Mouse (Mus musculus): ENCODE data around the gene Glp1r. TPM values are rescaled to one million over a fixed set of nuclear protein-coding genes. Genes with fewer than 3 reads are reported as not detected.
A peak's percentile ranks its signal among the peaks of the same experiment; 100 is the strongest.

Gene Glp1r
- polyA plus RNA-seq, 1 experiment, result 0.07 TPM

DNA sequence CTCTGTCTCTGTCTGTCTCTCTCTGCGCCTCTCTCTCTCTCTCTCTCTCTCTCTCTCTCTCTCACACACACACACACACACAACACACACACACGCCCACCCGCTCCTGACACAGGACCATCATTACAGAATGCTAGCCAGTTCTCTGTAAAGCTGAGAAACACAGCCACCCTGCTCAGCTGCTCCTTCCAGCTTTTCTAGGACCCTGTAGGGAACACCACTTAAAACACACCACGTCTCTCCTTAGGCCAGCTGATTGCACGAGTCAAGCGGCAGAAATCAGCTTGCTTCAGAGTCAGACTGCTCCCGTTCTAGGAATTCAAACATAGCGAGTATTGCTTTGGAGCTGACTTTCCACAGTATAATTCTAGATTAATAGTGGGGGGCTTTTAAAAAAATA lies 35.3 kb upstream of the Glp1r start:
- Histone ChIP-seq H3K4me1 (replicated peaks; ENCODE audit: control insufficient read depth, insufficient read depth, low read length) (no peaks in the 10 kb centered on the region), H3K27ac (ENCODE audit: control insufficient read depth, insufficient read depth, low read length) (no peak overlapping the region), H3K27me3 (ENCODE audit: control insufficient read depth, insufficient read depth, low read length) (no peaks in the 10 kb centered on the region), H3K4me3 (ENCODE audit: control insufficient read depth, insufficient read depth, low read length) (no peak overlapping the region), H3K36me3 (ENCODE audit: control insufficient read depth, insufficient read depth, low read length) (no peaks in the 10 kb centered on the region)
- no peak for DNase-seq
- WGBS, result 81% methylated on average over 8 of the region's 8 CpGs
- no peak for TF ChIP-seq CTCF (IDR thresholded peaks at IDR 0.05; ENCODE audit: borderline replicate concordance, control insufficient read depth, extremely low read depth, insufficient read depth, low read length, poor library complexity)
- no peak for TF ChIP-seq POLR2A (IDR thresholded peaks at IDR 0.05; ENCODE audit: control insufficient read depth, extremely low read depth, insufficient read depth, low read length, poor library complexity)

DNA sequence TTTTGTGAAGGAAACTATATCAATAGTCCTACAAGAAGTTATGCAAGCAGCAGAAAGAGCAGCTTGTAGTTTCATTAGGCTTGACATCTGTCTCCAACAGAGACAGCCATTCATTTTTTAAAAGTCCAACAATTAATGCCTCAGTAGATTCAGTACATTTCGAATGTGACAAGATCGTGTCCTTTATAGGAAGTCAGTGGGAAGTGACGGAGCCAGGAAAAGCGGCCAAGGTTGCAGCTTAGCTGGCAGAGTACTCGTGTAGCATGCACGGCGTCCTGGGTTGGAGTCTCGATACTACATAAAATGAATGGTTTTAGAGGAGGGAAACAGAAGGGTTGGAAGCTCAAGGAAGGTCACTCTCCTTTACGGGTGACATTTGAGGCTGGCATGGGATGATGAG lies 34.7 kb upstream of the Glp1r start:
- no peaks in the 10 kb centered on the region for H3K4me1 ChIP-seq (replicated peaks; ENCODE audit: control insufficient read depth, insufficient read depth, low read length)
- no peak overlapping the region for H3K4me3 ChIP-seq (ENCODE audit: control insufficient read depth, insufficient read depth, low read length)
- no peaks in the 10 kb centered on the region for H3K27me3 ChIP-seq (ENCODE audit: control insufficient read depth, insufficient read depth, low read length)
- WGBS, result 94% methylated on average over 9 of the region's 9 CpGs
- no peak overlapping the region for H3K27ac ChIP-seq (ENCODE audit: control insufficient read depth, insufficient read depth, low read length)
- no peak for TF ChIP-seq CTCF (IDR thresholded peaks at IDR 0.05; ENCODE audit: borderline replicate concordance, control insufficient read depth, extremely low read depth, insufficient read depth, low read length, poor library complexity)
- TF ChIP-seq POLR2A (IDR thresholded peaks at IDR 0.05; ENCODE audit: control insufficient read depth, extremely low read depth, insufficient read depth, low read length, poor library complexity), result no peak
- H3K36me3 ChIP-seq (ENCODE audit: control insufficient read depth, insufficient read depth, low read length), result no peaks in the 10 kb centered on the region
- DNase-seq, result no peak

DNA sequence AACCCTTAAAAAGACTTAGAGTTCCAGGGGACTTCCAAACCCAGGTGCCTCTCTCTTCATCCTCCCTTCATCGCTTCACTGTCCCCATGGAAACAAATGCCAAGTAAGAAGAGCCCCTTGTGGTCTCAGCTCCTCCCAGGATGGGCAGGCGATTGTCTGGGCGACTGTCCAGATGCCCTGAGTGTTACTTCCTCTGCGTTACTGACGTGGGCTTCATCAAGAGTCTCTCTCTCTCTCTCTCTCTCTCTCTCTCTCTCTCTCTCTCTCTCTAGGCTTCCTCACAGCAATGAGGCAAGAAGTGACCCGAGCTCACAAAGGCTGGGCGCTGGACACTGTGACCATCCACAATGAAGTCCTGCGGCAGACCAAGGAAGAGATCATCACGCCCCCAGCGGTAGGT lies 30.6 kb upstream of the Glp1r start:
- 67% methylated on average over 10 of the region's 10 CpGs for WGBS
- H3K36me3 ChIP-seq (ENCODE audit: control insufficient read depth, insufficient read depth, low read length), result no peaks in the 10 kb centered on the region
- no peak overlapping the region for H3K27ac ChIP-seq (ENCODE audit: control insufficient read depth, insufficient read depth, low read length)

DNA sequence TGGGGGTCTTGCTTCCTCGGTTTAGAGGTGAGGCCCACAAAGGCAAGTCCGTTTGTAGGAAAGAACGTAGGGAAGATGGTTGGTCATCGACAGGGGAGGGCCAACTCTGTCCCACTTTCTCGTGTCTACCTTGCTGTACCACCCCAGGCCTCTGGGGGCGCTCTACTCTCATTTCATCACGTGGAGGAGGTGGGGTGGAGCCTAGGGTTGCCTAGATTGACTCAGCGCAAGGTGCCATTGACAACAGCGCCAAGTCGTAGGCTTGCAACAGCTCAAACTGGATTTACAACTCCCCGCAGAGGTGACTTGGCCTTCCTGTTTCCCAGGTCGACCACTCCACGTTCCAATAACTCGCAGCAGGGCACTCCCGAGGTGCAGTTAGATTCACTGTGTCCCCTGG lies 27.3 kb upstream of the Glp1r start:
- Histone ChIP-seq H3K4me3 (ENCODE audit: control insufficient read depth, insufficient read depth, low read length) (no peak overlapping the region), H3K27ac (ENCODE audit: control insufficient read depth, insufficient read depth, low read length) (no peak overlapping the region), H3K4me1 (replicated peaks; ENCODE audit: control insufficient read depth, insufficient read depth, low read length) (no peaks in the 10 kb centered on the region), H3K27me3 (ENCODE audit: control insufficient read depth, insufficient read depth, low read length) (no peaks in the 10 kb centered on the region), H3K36me3 (ENCODE audit: control insufficient read depth, insufficient read depth, low read length) (no peaks in the 10 kb centered on the region)
- DNase-seq, result peak; percentile 21
- TF ChIP-seq POLR2A (IDR thresholded peaks at IDR 0.05; ENCODE audit: control insufficient read depth, extremely low read depth, insufficient read depth, low read length, poor library complexity) (no peak), CTCF (IDR thresholded peaks at IDR 0.05; ENCODE audit: borderline replicate concordance, control insufficient read depth, extremely low read depth, insufficient read depth, low read length, poor library complexity) (peak; percentile 63; the same call in 1 of the 2 replicates)
- 81% methylated on average over 15 of the region's 15 CpGs for WGBS

More for the DNA sequence above, 30.6 kb upstream of the Glp1r start:
- H3K27me3 ChIP-seq (ENCODE audit: control insufficient read depth, insufficient read depth, low read length), result no peaks in the 10 kb centered on the region
- no peak for TF ChIP-seq CTCF (IDR thresholded peaks at IDR 0.05; ENCODE audit: borderline replicate concordance, control insufficient read depth, extremely low read depth, insufficient read depth, low read length, poor library complexity)
- TF ChIP-seq POLR2A (IDR thresholded peaks at IDR 0.05; ENCODE audit: control insufficient read depth, extremely low read depth, insufficient read depth, low read length, poor library complexity), result no peak
- DNase-seq, result no peak
- no peaks in the 10 kb centered on the region for H3K4me1 ChIP-seq (replicated peaks; ENCODE audit: control insufficient read depth, insufficient read depth, low read length)
- no peak overlapping the region for H3K4me3 ChIP-seq (ENCODE audit: control insufficient read depth, insufficient read depth, low read length)

DNA sequence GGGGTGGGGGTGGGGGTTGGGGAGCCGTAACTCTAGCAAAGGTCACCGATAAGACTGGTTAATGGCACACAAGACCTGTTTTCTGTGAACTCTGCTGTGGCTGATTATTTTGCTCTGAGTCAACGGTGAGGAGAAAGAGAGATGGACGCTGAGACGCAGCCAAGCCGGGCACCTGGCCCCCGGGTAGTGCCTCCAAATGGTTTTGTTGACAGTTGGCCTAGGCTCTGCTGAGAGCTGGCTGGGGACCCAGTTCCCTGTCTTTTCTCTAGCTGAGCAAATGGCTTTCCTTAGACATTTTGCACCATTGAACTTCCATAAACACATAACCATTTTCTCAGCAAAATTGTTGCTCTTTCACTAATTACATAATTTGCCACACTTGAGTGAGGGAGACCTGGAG lies 24.2 kb upstream of the Glp1r start:
- no peaks in the 10 kb centered on the region for H3K36me3 ChIP-seq (ENCODE audit: control insufficient read depth, insufficient read depth, low read length)
- H3K4me1 ChIP-seq (replicated peaks; ENCODE audit: control insufficient read depth, insufficient read depth, low read length), result no peaks in the 10 kb centered on the region
- H3K27ac ChIP-seq (ENCODE audit: control insufficient read depth, insufficient read depth, low read length), result no peak overlapping the region
- whole genome bisulfite sequencing, result 98% methylated on average over 7 of the region's 7 CpGs
- TF ChIP-seq CTCF (IDR thresholded peaks at IDR 0.05; ENCODE audit: borderline replicate concordance, control insufficient read depth, extremely low read depth, insufficient read depth, low read length, poor library complexity) (no peak), POLR2A (IDR thresholded peaks at IDR 0.05; ENCODE audit: control insufficient read depth, extremely low read depth, insufficient read depth, low read length, poor library complexity) (no peak)
- no peaks in the 10 kb centered on the region for H3K27me3 ChIP-seq (ENCODE audit: control insufficient read depth, insufficient read depth, low read length)
- DNase-seq, result no peak
- H3K4me3 ChIP-seq (ENCODE audit: control insufficient read depth, insufficient read depth, low read length), result no peak overlapping the region

DNA sequence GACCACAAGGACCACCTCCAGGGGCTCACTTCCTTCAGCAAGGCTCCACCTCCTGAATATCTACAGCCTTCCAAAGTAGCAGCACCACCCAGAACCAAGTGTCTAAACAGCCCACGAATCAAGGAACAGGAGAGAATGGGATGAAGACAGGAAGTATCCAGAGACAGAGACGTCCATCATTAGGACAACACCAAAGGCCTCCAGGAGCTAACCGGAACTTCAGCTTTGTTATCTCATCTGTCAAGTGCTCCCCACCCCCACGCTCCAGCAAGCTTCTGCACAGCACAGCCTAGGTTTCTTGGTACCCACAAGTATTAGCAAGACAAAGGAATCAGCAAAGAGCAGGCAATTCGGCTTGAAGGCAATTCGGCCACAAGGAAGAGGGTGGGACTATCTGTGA lies 23.0 kb upstream of the Glp1r start:
- Histone ChIP-seq H3K4me3 (ENCODE audit: control insufficient read depth, insufficient read depth, low read length) (no peak overlapping the region), H3K27me3 (ENCODE audit: control insufficient read depth, insufficient read depth, low read length) (no peaks in the 10 kb centered on the region), H3K4me1 (replicated peaks; ENCODE audit: control insufficient read depth, insufficient read depth, low read length) (no peaks in the 10 kb centered on the region), H3K36me3 (ENCODE audit: control insufficient read depth, insufficient read depth, low read length) (no peaks in the 10 kb centered on the region), H3K27ac (ENCODE audit: control insufficient read depth, insufficient read depth, low read length) (no peak overlapping the region)
- no peak for DNase-seq
- no peak for TF ChIP-seq POLR2A (IDR thresholded peaks at IDR 0.05; ENCODE audit: control insufficient read depth, extremely low read depth, insufficient read depth, low read length, poor library complexity)
- TF ChIP-seq CTCF (IDR thresholded peaks at IDR 0.05; ENCODE audit: borderline replicate concordance, control insufficient read depth, extremely low read depth, insufficient read depth, low read length, poor library complexity), result no peak
- WGBS, result 80% methylated on average over 6 of the region's 6 CpGs

DNA sequence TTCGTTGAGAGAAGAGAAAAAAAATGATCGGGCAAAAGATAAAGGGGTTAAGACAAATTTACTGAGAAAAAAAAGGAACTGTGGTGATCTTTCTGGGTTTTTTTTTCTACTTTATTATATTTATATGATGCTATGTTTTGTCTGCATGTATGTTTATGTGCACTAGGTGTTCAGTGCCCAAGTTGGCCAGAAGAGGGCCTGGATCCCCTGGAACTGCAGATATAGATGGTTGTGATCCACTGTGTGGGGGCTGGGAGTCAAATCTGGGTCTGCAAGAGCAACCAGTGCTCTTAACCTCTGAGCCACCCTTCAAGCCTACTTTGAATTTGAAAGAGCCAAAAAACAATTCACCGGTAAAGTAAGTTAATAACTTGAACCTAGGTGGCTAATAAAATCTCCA lies 21.2 kb upstream of the Glp1r start:
- TF ChIP-seq CTCF (IDR thresholded peaks at IDR 0.05; ENCODE audit: borderline replicate concordance, control insufficient read depth, extremely low read depth, insufficient read depth, low read length, poor library complexity) (no peak), POLR2A (IDR thresholded peaks at IDR 0.05; ENCODE audit: control insufficient read depth, extremely low read depth, insufficient read depth, low read length, poor library complexity) (no peak)
- Histone ChIP-seq H3K4me1 (replicated peaks; ENCODE audit: control insufficient read depth, insufficient read depth, low read length) (no peaks in the 10 kb centered on the region), H3K27me3 (ENCODE audit: control insufficient read depth, insufficient read depth, low read length) (no peaks in the 10 kb centered on the region), H3K27ac (ENCODE audit: control insufficient read depth, insufficient read depth, low read length) (no peak overlapping the region), H3K36me3 (ENCODE audit: control insufficient read depth, insufficient read depth, low read length) (no peaks in the 10 kb centered on the region), H3K4me3 (ENCODE audit: control insufficient read depth, insufficient read depth, low read length) (no peak overlapping the region)
- WGBS, result 88% methylated on average over 3 of the region's 3 CpGs
- DNase-seq, result no peak
